Comparison of ENCODE assay signal across 15 mouse cellular contexts in genomic region chr7:143033581-143033980, GRCm38 (mm10). TPM values are rescaled to one million over a fixed set of nuclear protein-coding genes. Genes with fewer than 3 reads are reported as not detected.
DNase-seq lines count a peak whose midpoint lies in the region; ATAC-seq and TF ChIP-seq lines count a peak whose summit lies in the region.
"Had no signal": no experiment of that assay in that cellular context is flagged by ENCODE, and none has a peak within 500 bp of the region (broad histone marks: within the 10 kb centered on the region; RNA-seq: fewer than 3 reads in every experiment).

No protein-coding gene starts in this region.

- 75% methylated on average over 4 of the region's 4 CpGs for WGBS in heart, adult 2 months
- 85% methylated on average over 4 of the region's 4 CpGs for WGBS in heart, embryonic 11.5 days (ENCODE audit: insufficient replicate concordance)
- WGBS in lung, postnatal 0 days, result 70% methylated on average over 4 of the region's 4 CpGs
- 74% methylated on average over 4 of the region's 4 CpGs for WGBS in lung, adult 2 months
- WGBS in forebrain, embryonic 11.5 days, result 91% methylated on average over 4 of the region's 4 CpGs

- no peaks in the 10 kb centered on the region for H3K27me3 ChIP-seq in heart, adult 2 months (ENCODE audit: control insufficient read depth, insufficient read depth, low read length)
- H3K27me3 ChIP-seq in heart, embryonic 11.5 days (ENCODE audit: control insufficient read depth, insufficient read depth, low read length), result no peaks in the 10 kb centered on the region
- H3K27me3 ChIP-seq in lung, postnatal 0 days (replicated peaks; ENCODE audit: insufficient read depth, low read length), result no peaks in the 10 kb centered on the region
- H3K27me3 ChIP-seq in forebrain, embryonic 11.5 days (ENCODE audit: control insufficient read depth, insufficient read depth, low read length), result no peaks in the 10 kb centered on the region
- H3K27me3 ChIP-seq: embryonic facial prominence, embryonic 12.5 days; forebrain, embryonic 15.5 days; heart, embryonic 15.5 days; midbrain, embryonic 13.5 days; neural tube, embryonic 13.5 days had no signal

- no peaks in the 10 kb centered on the region for H3K9me3 ChIP-seq in heart, embryonic 11.5 days (replicated peaks; ENCODE audit: control insufficient read depth, low read length)
- no peaks in the 10 kb centered on the region for H3K9me3 ChIP-seq in lung, postnatal 0 days (ENCODE audit: low read length)
- no peaks in the 10 kb centered on the region for H3K9me3 ChIP-seq in forebrain, embryonic 11.5 days (ENCODE audit: control insufficient read depth, low read length)
- H3K9me3 ChIP-seq: embryonic facial prominence, embryonic 12.5 days; forebrain, embryonic 15.5 days; heart, embryonic 15.5 days; midbrain, embryonic 13.5 days; neural tube, embryonic 13.5 days had no signal

- no peak for TF ChIP-seq CTCF in heart, adult 2 months (IDR thresholded peaks at IDR 0.05)
- TF ChIP-seq CTCF in lung, postnatal 0 days (IDR thresholded peaks at IDR 0.05), result no peak
- TF ChIP-seq CTCF in lung, adult 2 months (IDR thresholded peaks at IDR 0.05; ENCODE audit: insufficient read depth, low read length), result no peak

- H3K4me3 ChIP-seq in heart, adult 2 months, result no peak overlapping the region
- no peak overlapping the region for H3K4me3 ChIP-seq in heart, embryonic 11.5 days (ENCODE audit: low read depth, low read length)
- H3K4me3 ChIP-seq in lung, postnatal 0 days (ENCODE audit: low read depth, low read length), result no peak overlapping the region
- H3K4me3 ChIP-seq in lung, adult 2 months (replicated peaks; ENCODE audit: extremely low read depth, low read depth, low read length), result no peak overlapping the region
- H3K4me3 ChIP-seq in forebrain, embryonic 11.5 days (ENCODE audit: low read depth, low read length), result no peak overlapping the region
- H3K4me3 ChIP-seq: embryonic facial prominence, embryonic 12.5 days; forebrain, embryonic 15.5 days; heart, embryonic 15.5 days; midbrain, embryonic 13.5 days; neural tube, embryonic 13.5 days had no signal

- peaks cover 11% of the 10 kb centered on the region for H3K36me3 ChIP-seq in heart, adult 2 months (ENCODE audit: control insufficient read depth, insufficient read depth, low read length)
- H3K36me3 ChIP-seq in heart, embryonic 11.5 days (ENCODE audit: control insufficient read depth, insufficient read depth, low read length), result no peaks in the 10 kb centered on the region
- H3K36me3 ChIP-seq in lung, postnatal 0 days (ENCODE audit: insufficient read depth, low read length), result no peaks in the 10 kb centered on the region
- no peaks in the 10 kb centered on the region for H3K36me3 ChIP-seq in forebrain, embryonic 11.5 days (ENCODE audit: control insufficient read depth, insufficient read depth, low read length)
- H3K36me3 ChIP-seq: heart, embryonic 15.5 days had no signal

- DNase-seq in cerebellum, postnatal 10 days, result peak; percentile 65 to 75
- no peak for DNase-seq in cerebellum, adult 11 months
- peak; percentile 49 to 55 for DNase-seq in heart, adult 2 months
- DNase-seq in lung, postnatal 0 days (ENCODE audit: low spot score), result peak; percentile 61
- DNase-seq in lung, adult 2 months, result no peak
- no peak for DNase-seq in forebrain, embryonic 11.5 days (ENCODE audit: low spot score)
- DNase-seq: kidney, adult 11 months; layer of hippocampus, adult 9-11 months had no signal

- H3K27ac ChIP-seq in heart, adult 2 months, result peak overlapping the region; percentile 4; the same call in 1 of the 2 replicates
- no peak overlapping the region for H3K27ac ChIP-seq in heart, embryonic 11.5 days (ENCODE audit: low read depth, low read length)
- H3K27ac ChIP-seq in lung, postnatal 0 days (ENCODE audit: low read length), result no peak overlapping the region
- H3K27ac ChIP-seq in forebrain, embryonic 11.5 days (ENCODE audit: low read depth, low read length), result no peak overlapping the region
- H3K27ac ChIP-seq: embryonic facial prominence, embryonic 12.5 days; forebrain, embryonic 15.5 days; heart, embryonic 15.5 days; midbrain, embryonic 13.5 days; neural tube, embryonic 13.5 days had no signal

- intact Hi-C loops in heart, adult 2 months (cut with DNase I), result no loop called here

- H3K4me2 ChIP-seq in heart, embryonic 11.5 days, result no peak overlapping the region
- no peak overlapping the region for H3K4me2 ChIP-seq in lung, postnatal 0 days (replicated peaks; ENCODE audit: low read depth, low read length)
- no peak overlapping the region for H3K4me2 ChIP-seq in forebrain, embryonic 11.5 days (ENCODE audit: low read depth, low read length, severe bottlenecking)
- H3K4me2 ChIP-seq: embryonic facial prominence, embryonic 12.5 days; forebrain, embryonic 15.5 days; heart, embryonic 15.5 days; liver, embryonic 11.5 days; midbrain, embryonic 13.5 days; neural tube, embryonic 13.5 days had no signal

- ATAC-seq in heart, embryonic 11.5 days (replicated peaks; ENCODE audit: insufficient number of reproducible peaks, low FRiP score, low TSS enrichment), result no peak
- peak; percentile 38 for ATAC-seq in lung, postnatal 0 days
- no peak for ATAC-seq in forebrain, embryonic 11.5 days (replicated peaks; ENCODE audit: low FRiP score)
- ATAC-seq: forebrain, embryonic 15.5 days; midbrain, embryonic 13.5 days had no signal

- TF ChIP-seq POLR2A in heart, adult 2 months (IDR thresholded peaks at IDR 0.05; ENCODE audit: insufficient read depth, low read depth, low read length), result no peak
- TF ChIP-seq POLR2A in lung, adult 2 months (IDR thresholded peaks at IDR 0.05; ENCODE audit: borderline replicate concordance, extremely low read depth, low read depth, low read length), result no peak

- H3K79me2 ChIP-seq in heart, adult 2 months (replicated peaks; ENCODE audit: control insufficient read depth, insufficient read depth, low read length), result no peaks in the 10 kb centered on the region

- TF ChIP-seq EP300 in heart, adult 2 months (IDR thresholded peaks at IDR 0.05; ENCODE audit: insufficient read depth, low read depth, low read length), result no peak
- TF ChIP-seq EP300 in lung, postnatal 0 days (IDR thresholded peaks at IDR 0.05), result no peak

- H3K9ac ChIP-seq in heart, adult 2 months (ENCODE audit: low read depth, low read length), result no peak overlapping the region
- H3K9ac ChIP-seq in heart, embryonic 11.5 days (ENCODE audit: low read depth, low read length), result no peak overlapping the region
- H3K9ac ChIP-seq in lung, postnatal 0 days (replicated peaks; ENCODE audit: low read depth), result no peak overlapping the region
- H3K9ac ChIP-seq in forebrain, embryonic 11.5 days (ENCODE audit: low read length), result no peak overlapping the region
- H3K9ac ChIP-seq: embryonic facial prominence, embryonic 12.5 days; forebrain, embryonic 15.5 days; heart, embryonic 15.5 days; midbrain, embryonic 13.5 days; neural tube, embryonic 13.5 days had no signal

- peaks cover 8% of the 10 kb centered on the region for H3K4me1 ChIP-seq in heart, adult 2 months (ENCODE audit: control insufficient read depth, insufficient read depth, low read length)
- 0 out of 2 replicates have a peak, but pooled peaks cover 6% of the 10 kb centered on the region for H3K4me1 ChIP-seq in heart, embryonic 11.5 days (ENCODE audit: control insufficient read depth, insufficient read depth, low read length)
- H3K4me1 ChIP-seq in lung, postnatal 0 days (ENCODE audit: insufficient read depth, low read depth, low read length), result no peaks in the 10 kb centered on the region; the same call in 1 of the 2 replicates
- no peaks in the 10 kb centered on the region; the same call in 1 of the 2 replicates for H3K4me1 ChIP-seq in lung, adult 2 months (ENCODE audit: control insufficient read depth, insufficient read depth, low read length)
- no peaks in the 10 kb centered on the region for H3K4me1 ChIP-seq in forebrain, embryonic 11.5 days (replicated peaks; ENCODE audit: control insufficient read depth, insufficient read depth, low read length)
- H3K4me1 ChIP-seq: embryonic facial prominence, embryonic 12.5 days; forebrain, embryonic 15.5 days; midbrain, embryonic 13.5 days; neural tube, embryonic 13.5 days had no signal

RNA-seq across cellular contexts. Expression of gene Cd81, which starts 19.0 kb away (rescaled TPM):
- 100 to 1,000 TPM; 424 to 434 TPM for total RNA-seq in heart, adult 2 months (2021)
- polyA plus RNA-seq in heart, adult 2 months (2012; rRNA removed), result 641 and 822 TPM in 2 replicates
- polyA plus RNA-seq in heart, embryonic 11.5 days (2014; fragmentation: Nextera tagmentation; extraction: Ambion mirVana), result 632 and 701 TPM in 2 replicates
- 724 and 747 TPM in 2 replicates for polyA plus RNA-seq in lung, postnatal 0 days (2015; fragmentation: Nextera tagmentation; extraction: Ambion mirVana)
- 575 and 614 TPM in 2 replicates for polyA plus RNA-seq in lung, adult 2 months (2012; rRNA removed)
- 216 and 246 TPM in 2 replicates for polyA plus RNA-seq in forebrain, embryonic 11.5 days (2014; fragmentation: Nextera tagmentation; extraction: Ambion mirVana)

RNA-seq across cellular contexts. Expression of gene Tspan32, which starts 28.7 kb away (rescaled TPM):
- 1 to 10 TPM in 1 of 2 experiments, under 1 TPM in 1; 0.44 to 1.3 TPM for total RNA-seq in heart, adult 2 months (2021)
- polyA plus RNA-seq in heart, adult 2 months (2012; rRNA removed), result 1.8 and 1.9 TPM in 2 replicates
- polyA plus RNA-seq in heart, embryonic 11.5 days (2014; fragmentation: Nextera tagmentation; extraction: Ambion mirVana), result 18.2 and 19.5 TPM in 2 replicates
- 6.1 and 7.8 TPM in 2 replicates for polyA plus RNA-seq in lung, postnatal 0 days (2015; fragmentation: Nextera tagmentation; extraction: Ambion mirVana)
- polyA plus RNA-seq in lung, adult 2 months (2012; rRNA removed), result 7.7 and 11.5 TPM in 2 replicates
- 4.2 and 5.3 TPM in 2 replicates for polyA plus RNA-seq in forebrain, embryonic 11.5 days (2014; fragmentation: Nextera tagmentation; extraction: Ambion mirVana)

RNA-seq across cellular contexts. Expression of gene Tssc4, which starts 35.5 kb away (rescaled TPM):
- total RNA-seq in heart, adult 2 months (2021), result 10 to 100 TPM; 13.6 to 14.8 TPM
- polyA plus RNA-seq in heart, adult 2 months (2012; rRNA removed), result 33.2 and 36.9 TPM in 2 replicates
- 36.2 and 48.4 TPM in 2 replicates for polyA plus RNA-seq in heart, embryonic 11.5 days (2014; fragmentation: Nextera tagmentation; extraction: Ambion mirVana)
- 52.3 and 54.5 TPM in 2 replicates for polyA plus RNA-seq in lung, postnatal 0 days (2015; fragmentation: Nextera tagmentation; extraction: Ambion mirVana)
- 83.1 and 85.1 TPM in 2 replicates for polyA plus RNA-seq in lung, adult 2 months (2012; rRNA removed)
- polyA plus RNA-seq in forebrain, embryonic 11.5 days (2014; fragmentation: Nextera tagmentation; extraction: Ambion mirVana), result 73.3 and 82.6 TPM in 2 replicates

Comparison
In these comparisons a context has a peak if more than half of its experiments do, and no peak if none do; other contexts are left out.
1. DNase-seq: peak in cerebellum, postnatal 10 days (2 of 2), heart, adult 2 months (2 of 2) and lung, postnatal 0 days (single experiment); none in cerebellum, adult 11 months (single experiment), lung, adult 2 months (single experiment) and forebrain, embryonic 11.5 days (single experiment).